Mouse (Mus musculus) small intestine, adult 2 months (tissue): ENCODE measurements around the gene Orc5.

Source experiments
- CTCF ChIP-seq: fragments of 200-500 bp; IDR thresholded peaks from 2 replicates; pipeline ENCODE4 v1.5.1; 2012; ENCODE audit warnings: low read depth, mild to moderate bottlenecking, control low read depth, inconsistent platforms, low read length, moderate library complexity, mixed read lengths; ENCODE audit not compliant: insufficient replicate concordance, insufficient read length; ENCODE audit errors: extremely low read depth
- POLR2A ChIP-seq: fragments of 200-500 bp; IDR thresholded peaks from 2 replicates; pipeline ENCODE4 v1.6.1; 2012; ENCODE audit warnings: low read depth, mild to moderate bottlenecking, control low read depth, inconsistent platforms, low read length, moderate library complexity

DNA sequence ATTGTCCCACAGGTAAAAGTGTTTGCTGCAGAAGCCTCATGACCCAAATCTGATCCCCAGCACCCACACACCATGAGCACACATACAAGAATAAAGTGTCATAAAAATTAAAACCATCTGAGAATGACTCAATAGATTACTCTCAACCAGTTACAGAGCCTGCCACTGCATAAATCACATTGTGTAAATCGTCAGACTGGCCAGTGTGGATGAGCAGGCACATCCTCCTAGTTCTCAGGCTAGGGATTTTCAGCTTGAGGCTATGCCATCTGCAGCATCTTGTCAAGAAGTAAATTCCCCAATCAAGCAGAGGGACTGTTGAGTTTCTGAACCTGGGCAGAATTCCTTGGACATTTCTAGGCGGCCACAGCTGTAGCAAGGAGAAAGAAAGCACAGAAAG is 23.5 kb upstream of the Orc5 start:
- no peak for TF ChIP-seq CTCF
- no peak for TF ChIP-seq POLR2A
